Mouse (Mus musculus) neural tube, embryonic 11.5 days (tissue): ENCODE measurements at regions not wholly inside any gene's neighbourhood (a gene's known extent, or its start where the extent isn't known, plus 50 kb on each side); places are given as distances from the start of the nearest gene placed in this dataset.

Experiments
- ATAC-seq: fragments of 200-750 bp; cut with Nextera tagmentation; 2 replicates; pipeline ENCODE4 v1.8.0; 2017; ENCODE audit warnings: moderate number of reproducible peaks, mild to moderate bottlenecking, moderate TSS enrichment, moderate library complexity; ENCODE audit not compliant: insufficient read depth, low FRiP score, low TSS enrichment
- DNase-seq: peaks from one replicate; pipeline ENCODE4 v3.0.0-alpha.2; 2015; ENCODE audit warnings: low spot score
- H3K27ac ChIP-seq: fragments of 300-500 bp; sonication (generic); 2 replicates; pipeline ENCODE4 v1.5.1; 2014; ENCODE audit warnings: low read depth, mild to moderate bottlenecking, low read length
- H3K27me3 ChIP-seq: fragments of 300-500 bp; sonication (generic); 2 replicates; pipeline ENCODE4 v1.6.1; 2014; ENCODE audit warnings: mild to moderate bottlenecking, low read length, mixed read lengths; ENCODE audit not compliant: control insufficient read depth, insufficient read depth
- H3K36me3 ChIP-seq: fragments of 300-500 bp; sonication (generic); 2 replicates; pipeline ENCODE4 v1.6.1; 2014; ENCODE audit warnings: mild to moderate bottlenecking, low read length, moderate library complexity, mixed read lengths; ENCODE audit not compliant: control insufficient read depth, insufficient read depth
- H3K4me1 ChIP-seq: fragments of 300-500 bp; sonication (generic); 2 replicates; pipeline ENCODE4 v1.6.1; 2014; ENCODE audit warnings: low read length, mixed read lengths; ENCODE audit not compliant: control insufficient read depth, insufficient read depth
- H3K4me2 ChIP-seq: fragments of 300-500 bp; sonication (generic); 2 replicates; pipeline ENCODE4 v1.6.1; 2014; ENCODE audit warnings: low read depth, mild to moderate bottlenecking, moderate library complexity
- H3K4me3 ChIP-seq: fragments of 300-500 bp; sonication (generic); 2 replicates; pipeline ENCODE4 v1.5.1; 2014; ENCODE audit warnings: low read depth, low read length
- H3K9ac ChIP-seq: fragments of 300-500 bp; sonication (generic); 2 replicates; pipeline ENCODE4 v1.6.1; 2014; ENCODE audit warnings: mild to moderate bottlenecking, low read length
- H3K9me3 ChIP-seq: fragments of 300-500 bp; sonication (generic); 2 replicates; pipeline ENCODE4 v1.6.1; 2016; ENCODE audit warnings: low read length; ENCODE audit not compliant: control insufficient read depth
- WGBS: fragments of 180-500 bp; shearing (Covaris S2); extraction: QIAGEN DNeasy Blood & Tissue Kit; methylation state at CpG from one replicate; pipeline ENCODE4 v1.1.7; 2014; 5-methylcytosine and 5-hydroxymethylcytosine counted together

DNA sequence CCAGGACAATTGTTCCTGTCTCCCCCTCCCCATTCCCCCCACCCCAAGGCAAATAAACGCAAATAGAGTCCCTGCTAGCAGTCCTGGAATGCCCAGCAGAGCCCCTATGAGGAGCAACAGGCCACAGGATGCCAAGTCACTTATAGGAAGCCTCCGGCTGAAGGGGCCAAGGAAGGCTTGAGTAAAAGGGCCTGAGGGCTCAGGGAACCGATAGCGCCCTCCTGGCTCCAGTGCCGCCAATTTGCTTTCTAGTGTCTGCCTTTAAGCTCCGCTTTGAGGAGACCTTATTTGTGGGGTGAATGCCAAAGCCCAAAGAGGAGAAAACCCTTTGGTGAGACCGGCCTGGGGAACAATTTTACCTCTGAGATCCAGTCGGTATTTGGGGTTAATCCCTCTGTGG lies 156.2 kb upstream of the Hes1 start:
- Histone ChIP-seq H3K27ac (no peak overlapping the region), H3K4me1 (0 out of 2 replicates have a peak, but pooled peaks cover 10% of the 10 kb centered on the region)

GRCm38 (mm10) chr16:29909923-29910465 lies 154.2 kb upstream of the Hes1 start:
- H3K4me3 ChIP-seq, result no peak overlapping the region
- DNase-seq (no peak), ATAC-seq (no peak)
- no peaks in the 10 kb centered on the region for H3K36me3 ChIP-seq
- WGBS, result 30% methylated on average over 5 of the region's 5 CpGs
- H3K27me3 ChIP-seq, result no peaks in the 10 kb centered on the region
- H3K27ac ChIP-seq, result no peak overlapping the region
- no peaks in the 10 kb centered on the region for H3K9me3 ChIP-seq
- H3K4me1 ChIP-seq, result 0 out of 2 replicates have a peak, but pooled peaks cover 2% of the 10 kb centered on the region
- H3K4me2 ChIP-seq, result no peak overlapping the region
- H3K9ac ChIP-seq, result no peak overlapping the region

More for the DNA sequence above, 156.2 kb upstream of the Hes1 start:
- DNase-seq, result no peak
- H3K9me3 ChIP-seq, result no peaks in the 10 kb centered on the region
- H3K27me3 ChIP-seq, result 0 out of 2 replicates have a peak, but pooled peaks cover 3% of the 10 kb centered on the region
- no peak for ATAC-seq
- H3K4me3 ChIP-seq, result no peak overlapping the region
- H3K9ac ChIP-seq, result no peak overlapping the region
- no peaks in the 10 kb centered on the region for H3K36me3 ChIP-seq
- WGBS, result 23% methylated on average over 8 of the region's 8 CpGs
- no peak overlapping the region for H3K4me2 ChIP-seq

DNA sequence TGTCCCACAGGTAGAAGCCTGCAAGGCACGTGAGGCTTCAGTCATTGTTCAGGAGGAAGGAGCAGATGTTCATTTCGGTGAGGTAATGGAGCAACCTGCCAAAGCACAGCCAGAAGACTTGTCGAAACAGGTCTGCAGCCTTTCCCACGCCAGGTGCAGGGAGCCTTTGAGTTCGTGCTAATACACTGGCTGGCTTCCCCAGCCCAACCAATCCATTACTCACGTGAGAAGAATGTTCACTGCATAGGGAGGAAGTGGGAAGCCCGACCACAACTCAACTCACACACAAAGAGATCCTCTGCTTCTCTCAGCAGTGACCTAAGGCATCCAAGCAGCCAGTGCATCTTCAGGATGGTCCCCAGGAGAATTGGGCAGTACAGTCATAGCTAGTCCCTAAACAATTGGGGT lies 153.0 kb upstream of the Hes1 start:
- Histone ChIP-seq H3K9ac (no peak overlapping the region), H3K9me3 (no peaks in the 10 kb centered on the region), H3K4me1 (0 out of 2 replicates have a peak, but pooled peaks cover 2% of the 10 kb centered on the region), H3K4me3 (no peak overlapping the region), H3K4me2 (no peak overlapping the region), H3K27me3 (no peaks in the 10 kb centered on the region), H3K36me3 (no peaks in the 10 kb centered on the region), H3K27ac (no peak overlapping the region)
- 78% methylated on average over 7 of the region's 7 CpGs for WGBS
- DNase-seq, result no peak
- ATAC-seq, result no peak

- Histone ChIP-seq H3K27me3 (no peaks in the 10 kb centered on the region), H3K4me3 (no peak overlapping the region), H3K4me1 (no peaks in the 10 kb centered on the region), H3K36me3 (no peaks in the 10 kb centered on the region), H3K9me3 (no peaks in the 10 kb centered on the region), H3K9ac (no peak overlapping the region), H3K27ac (no peak overlapping the region), H3K4me2 (no peak overlapping the region)
- ATAC-seq, result no peak
- 80% methylated on average over 8 of the region's 8 CpGs for WGBS
- no peak for DNase-seq
These were observed 150.7 kb upstream of the Hes1 start for GRCm38 (mm10) chr16:29913357-29914010.

- Histone ChIP-seq H3K27me3 (no peaks in the 10 kb centered on the region), H3K4me1 (no peaks in the 10 kb centered on the region), H3K27ac (no peak overlapping the region), H3K9me3 (no peaks in the 10 kb centered on the region), H3K36me3 (no peaks in the 10 kb centered on the region), H3K9ac (no peak overlapping the region), H3K4me2 (no peak overlapping the region), H3K4me3 (no peak overlapping the region)
- 56% methylated on average over 11 of the region's 11 CpGs for WGBS
- DNase-seq, result no peak
- 0 out of 2 replicates have a peak, but pooled peaks have one; percentile 27 for ATAC-seq
These were observed 148.8 kb upstream of the Hes1 start for GRCm38 (mm10) chr16:29915346-29915745.

DNA sequence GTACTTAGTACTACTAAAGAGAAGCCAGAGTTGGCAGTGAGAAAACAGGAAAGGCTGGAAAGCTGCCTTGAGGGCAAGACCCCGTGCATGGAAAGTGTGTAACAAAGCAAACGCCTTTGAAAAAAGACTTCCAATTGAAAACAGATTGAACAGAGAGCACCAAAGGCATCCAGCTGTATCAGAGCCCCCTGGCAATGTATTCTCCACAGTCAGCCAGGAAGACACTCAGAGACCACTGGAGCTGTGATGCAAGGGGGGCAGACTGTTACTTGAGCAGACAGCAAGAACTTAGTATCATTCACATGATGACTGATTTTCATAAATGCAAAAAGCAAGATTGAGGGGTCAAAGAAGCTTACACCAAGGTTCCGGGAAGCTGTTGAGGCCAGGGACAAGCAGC lies 146.2 kb upstream of the Hes1 start:
- Histone ChIP-seq H3K9ac (no peak overlapping the region), H3K4me3 (no peak overlapping the region), H3K27ac (no peak overlapping the region), H3K9me3 (no peaks in the 10 kb centered on the region), H3K4me1 (no peaks in the 10 kb centered on the region), H3K4me2 (no peak overlapping the region), H3K27me3 (no peaks in the 10 kb centered on the region), H3K36me3 (no peaks in the 10 kb centered on the region)
- no peak for DNase-seq
- no peak for ATAC-seq
- 63% methylated on average over 3 of the region's 3 CpGs for WGBS

DNA sequence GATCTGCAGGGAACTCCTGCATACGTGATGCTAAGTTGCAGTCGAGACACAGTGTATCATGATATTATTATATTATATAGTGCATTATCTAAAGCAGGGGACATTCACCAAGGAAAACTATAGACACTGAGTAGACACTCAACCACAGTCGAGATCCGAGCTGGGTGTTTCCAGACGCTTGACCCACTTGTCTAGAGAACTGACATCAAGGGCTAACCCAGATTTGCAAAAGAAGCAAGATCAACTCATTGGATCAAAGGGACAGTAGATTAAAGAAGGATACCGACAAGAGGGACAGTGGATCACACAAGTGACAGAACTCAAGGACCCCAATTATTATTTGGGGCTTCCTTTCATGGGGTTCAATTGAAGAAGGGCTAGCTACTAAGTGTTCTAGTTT lies 145.8 kb upstream of the Hes1 start:
- H3K27me3 ChIP-seq, result no peaks in the 10 kb centered on the region
- DNase-seq (no peak), ATAC-seq (no peak)
- no peak overlapping the region for H3K4me2 ChIP-seq
- no peaks in the 10 kb centered on the region for H3K9me3 ChIP-seq
- H3K9ac ChIP-seq, result no peak overlapping the region
- no peaks in the 10 kb centered on the region for H3K36me3 ChIP-seq
- no peaks in the 10 kb centered on the region for H3K4me1 ChIP-seq
- 82% methylated on average over 6 of the region's 6 CpGs for WGBS
- H3K27ac ChIP-seq, result no peak overlapping the region
- H3K4me3 ChIP-seq, result no peak overlapping the region

- Histone ChIP-seq H3K27me3 (no peaks in the 10 kb centered on the region), H3K36me3 (no peaks in the 10 kb centered on the region), H3K4me2 (no peak overlapping the region), H3K4me3 (no peak overlapping the region), H3K27ac (no peak overlapping the region), H3K9ac (no peak overlapping the region), H3K4me1 (no peaks in the 10 kb centered on the region), H3K9me3 (no peaks in the 10 kb centered on the region)
- DNase-seq (no peak), ATAC-seq (no peak)
- 86% methylated on average over 5 of the region's 5 CpGs for WGBS
These were observed 143.2 kb upstream of the Hes1 start for GRCm38 (mm10) chr16:29920940-29921339.

DNA sequence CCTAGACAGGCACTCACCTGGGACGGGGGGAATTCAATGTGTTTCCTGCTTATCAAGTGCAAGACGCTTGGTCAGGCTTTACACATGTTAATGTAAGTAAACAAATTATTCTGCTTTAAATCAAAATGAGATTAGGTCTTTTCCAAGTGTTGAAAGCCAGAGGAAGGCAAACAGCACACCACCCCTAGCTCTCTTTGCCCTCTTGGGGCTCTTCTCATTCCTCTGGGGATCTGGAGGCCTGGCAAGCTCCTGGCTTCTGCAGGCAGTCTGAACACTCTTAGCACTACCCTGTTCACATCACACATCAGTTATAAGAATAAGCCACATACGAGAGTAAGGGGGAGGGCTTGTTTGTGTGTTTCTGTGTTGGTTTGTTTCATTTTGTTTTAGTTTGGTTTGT lies 142.8 kb upstream of the Hes1 start:
- no peak for ATAC-seq
- no peak overlapping the region for H3K4me2 ChIP-seq

More for the DNA sequence above, 142.8 kb upstream of the Hes1 start:
- WGBS, result 71% methylated on average over 3 of the region's 3 CpGs
- H3K4me3 ChIP-seq, result no peak overlapping the region
- no peaks in the 10 kb centered on the region for H3K27me3 ChIP-seq
- H3K9ac ChIP-seq, result no peak overlapping the region
- H3K27ac ChIP-seq, result no peak overlapping the region
- no peak for DNase-seq
- H3K9me3 ChIP-seq, result no peaks in the 10 kb centered on the region
- H3K4me1 ChIP-seq, result no peaks in the 10 kb centered on the region
- H3K36me3 ChIP-seq, result no peaks in the 10 kb centered on the region
